Mouse (Mus musculus) liver, postnatal 0 days (tissue): Measurements from ENCODE around the gene Lzts2.

ENCODE experiments used
- CTCF ChIP-seq: sonication (generic); IDR thresholded peaks from 2 replicates; pipeline ENCODE4 v1.5.1; 2016; ENCODE audit warnings: antibody characterized with exemption, low read depth
- EP300 ChIP-seq: IDR thresholded peaks from 2 replicates; pipeline ENCODE4 v1.6.1; 2016; ENCODE audit warnings: antibody characterized with exemption, low read depth, mild to moderate bottlenecking

GRCm38 (mm10) chr19:45018351-45018831 is 4.2 kb downstream of the Lzts2 start:
- TF ChIP-seq EP300, result no peak
- no peak for TF ChIP-seq CTCF
